Mouse (Mus musculus) spleen, adult 2 months (tissue): ENCODE measurements around the gene Itgb5.

Experiments used
- CTCF ChIP-seq: fragments of 200-500 bp; IDR thresholded peaks from 2 replicates; pipeline ENCODE4 v1.5.1; 2011; ENCODE audit warnings: mild to moderate bottlenecking, inconsistent platforms; ENCODE audit not compliant: insufficient read depth, insufficient read length, insufficient replicate concordance; ENCODE audit errors: extremely low read depth
- POLR2A ChIP-seq: fragments of 200-500 bp; IDR thresholded peaks from 2 replicates; pipeline ENCODE4 v1.6.1; 2011; ENCODE audit warnings: low read depth, low read length, inconsistent platforms

GRCm38 (mm10) chr16:33882540-33882939 is 53.1 kb downstream of the Itgb5 start:
- TF ChIP-seq CTCF (no peak), POLR2A (no peak)
